Mouse (Mus musculus): ENCODE data around the gene Olfr47.

DNA sequence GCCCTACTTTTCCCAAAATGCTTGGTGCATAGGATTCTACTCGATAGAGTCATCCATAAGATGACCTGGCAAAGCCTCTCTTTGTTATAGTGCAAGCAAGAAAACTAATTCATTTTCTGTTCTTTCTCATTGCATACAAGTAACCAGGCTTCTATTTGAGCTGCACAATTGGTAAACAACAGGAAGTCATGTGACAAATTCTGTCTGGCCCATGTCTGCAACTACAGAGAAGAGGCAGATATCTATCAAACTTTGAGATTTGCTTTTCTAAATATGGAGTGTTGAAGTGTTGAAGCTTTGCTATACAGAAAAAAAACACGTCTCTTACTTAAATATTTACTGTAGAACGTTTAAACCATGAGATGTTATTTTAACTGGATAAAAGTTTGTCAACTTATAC lies 33.2 kb upstream of the Olfr47 start:
- TF ChIP-seq CTCF (IDR thresholded peaks at IDR 0.05; ENCODE audit: borderline replicate concordance, control insufficient read depth, extremely low read depth, insufficient read depth, low read length, poor library complexity): no peak
- TF ChIP-seq POLR2A (IDR thresholded peaks at IDR 0.05; ENCODE audit: control insufficient read depth, extremely low read depth, insufficient read depth, low read length, poor library complexity): no peak

Data from thymus, adult 2 months (tissue).